Mouse (Mus musculus) E14TG2a.4 (cell line): Measurements from ENCODE around the gene Fam155a.

Experiments
- H3K27me3 ChIP-seq: 2 replicates; pipeline ENCODE4 v1.6.1; 2014; ENCODE audit warnings: low read length, control low read depth; ENCODE audit not compliant: insufficient read depth
- H3K36me3 ChIP-seq: 2 replicates; pipeline ENCODE4 v1.6.1; 2014; ENCODE audit warnings: low read length, control low read depth; ENCODE audit not compliant: insufficient read depth
- H3K4me1 ChIP-seq: replicated peaks from 2 replicates; pipeline ENCODE4 v1.6.1; 2014; ENCODE audit warnings: low read depth, low read length, control low read depth
- H3K4me3 ChIP-seq: replicated peaks from 2 replicates; pipeline ENCODE4 v1.5.1; 2014; ENCODE audit warnings: mild to moderate bottlenecking, low read length
- H3K9me3 ChIP-seq: 2 replicates; pipeline ENCODE4 v1.6.1; 2014; ENCODE audit warnings: low read length, control low read depth
- CTCF ChIP-seq: conservative IDR thresholded peaks from 2 replicates; pipeline ENCODE4 v1.5.1; 2014; ENCODE audit warnings: low read length
- NANOG ChIP-seq: IDR thresholded peaks from 2 replicates; pipeline ENCODE4 v1.6.1; 2014; ENCODE audit warnings: borderline replicate concordance, low read length, mixed read lengths
- POU5F1 ChIP-seq: IDR thresholded peaks from 2 replicates; pipeline ENCODE4 v1.6.1; 2014; ENCODE audit warnings: low read length, borderline replicate concordance

The Fam155a gene

GRCm38 (mm10) chr8:9635240-9635639, 135.7 kb downstream of the Fam155a start:
- H3K4me3 ChIP-seq, result no peak overlapping the region
- H3K36me3 ChIP-seq, result no peaks in the 10 kb centered on the region
- H3K4me1 ChIP-seq, result no peaks in the 10 kb centered on the region
- H3K9me3 ChIP-seq, result no peaks in the 10 kb centered on the region
- no peaks in the 10 kb centered on the region for H3K27me3 ChIP-seq
- TF ChIP-seq CTCF (no peak), POU5F1 (no peak), NANOG (no peak)

GRCm38 (mm10) chr8:9607086-9607701, 163.8 kb downstream of the Fam155a start:
- Histone ChIP-seq H3K4me3 (no peak overlapping the region), H3K36me3 (no peaks in the 10 kb centered on the region), H3K4me1 (peaks cover 4% of the 10 kb centered on the region; the same call in 1 of the 2 replicates), H3K27me3 (no peaks in the 10 kb centered on the region), H3K9me3 (no peaks in the 10 kb centered on the region)
- no peak for TF ChIP-seq CTCF
- no peak for TF ChIP-seq NANOG
- no peak for TF ChIP-seq POU5F1

- no peaks in the 10 kb centered on the region for H3K27me3 ChIP-seq
- H3K4me1 ChIP-seq, result peaks cover 18% of the 10 kb centered on the region
- no peaks in the 10 kb centered on the region for H3K36me3 ChIP-seq
- TF ChIP-seq CTCF, result no peak
- peak; percentile 66; the same call in 1 of the 2 replicates for TF ChIP-seq NANOG
- peaks cover 16% of the 10 kb centered on the region for H3K9me3 ChIP-seq
- H3K4me3 ChIP-seq, result no peak overlapping the region
Observed at GRCm38 (mm10) chr8:9596003-9596402, 175.0 kb downstream of the Fam155a start.

- no peaks in the 10 kb centered on the region for H3K9me3 ChIP-seq
- no peaks in the 10 kb centered on the region for H3K27me3 ChIP-seq
- TF ChIP-seq POU5F1, result no peak
- TF ChIP-seq NANOG, result no peak
- TF ChIP-seq CTCF, result no peak
- no peak overlapping the region for H3K4me3 ChIP-seq
- H3K36me3 ChIP-seq, result no peaks in the 10 kb centered on the region
- no peaks in the 10 kb centered on the region for H3K4me1 ChIP-seq
Observed at GRCm38 (mm10) chr8:9581836-9582235, 189.1 kb downstream of the Fam155a start.

- H3K36me3 ChIP-seq, result no peaks in the 10 kb centered on the region
- TF ChIP-seq NANOG (no peak), CTCF (peak; percentile 26)
- H3K9me3 ChIP-seq, result no peaks in the 10 kb centered on the region
Observed at GRCm38 (mm10) chr8:9580192-9580591, 190.8 kb downstream of the Fam155a start.

GRCm38 (mm10) chr8:9571977-9572376, 199.0 kb downstream of the Fam155a start:
- TF ChIP-seq CTCF, result no peak
- no peak for TF ChIP-seq POU5F1
- TF ChIP-seq NANOG, result no peak
- H3K4me3 ChIP-seq, result no peak overlapping the region
- H3K4me1 ChIP-seq, result peaks cover 18% of the 10 kb centered on the region
- no peaks in the 10 kb centered on the region for H3K27me3 ChIP-seq
- no peaks in the 10 kb centered on the region for H3K9me3 ChIP-seq
- no peaks in the 10 kb centered on the region for H3K36me3 ChIP-seq

More at GRCm38 (mm10) chr8:9580192-9580591, 190.8 kb downstream of the Fam155a start:
- Histone ChIP-seq H3K27me3 (no peaks in the 10 kb centered on the region), H3K4me3 (no peak overlapping the region), H3K4me1 (no peaks in the 10 kb centered on the region)

GRCm38 (mm10) chr8:9569516-9570170, 201.3 kb downstream of the Fam155a start:
- no peaks in the 10 kb centered on the region for H3K27me3 ChIP-seq
- TF ChIP-seq CTCF (no peak), POU5F1 (no peak), NANOG (no peak)
- no peak overlapping the region for H3K4me3 ChIP-seq
- H3K4me1 ChIP-seq, result peaks cover 20% of the 10 kb centered on the region
- H3K36me3 ChIP-seq, result no peaks in the 10 kb centered on the region
- no peaks in the 10 kb centered on the region for H3K9me3 ChIP-seq

- no peak overlapping the region for H3K4me3 ChIP-seq
- no peaks in the 10 kb centered on the region; the same call in 1 of the 2 replicates for H3K4me1 ChIP-seq
- no peak for TF ChIP-seq CTCF
- no peak for TF ChIP-seq NANOG
- TF ChIP-seq POU5F1, result no peak
Observed at GRCm38 (mm10) chr8:9549199-9549598, 221.8 kb downstream of the Fam155a start.

More at GRCm38 (mm10) chr8:9549199-9549598, 221.8 kb downstream of the Fam155a start:
- H3K9me3 ChIP-seq, result no peaks in the 10 kb centered on the region
- H3K27me3 ChIP-seq, result 0 out of 2 replicates have a peak, but pooled peaks cover 4% of the 10 kb centered on the region
- no peaks in the 10 kb centered on the region for H3K36me3 ChIP-seq
